ENCODE assay signal across 21 mouse cellular contexts in genomic region chr12:54044606-54045334, GRCm38 (mm10).
A peak's percentile ranks its signal among the peaks of the same experiment; 100 is the strongest.
DNase-seq lines count a peak whose midpoint lies in the region; ATAC-seq and TF ChIP-seq lines count a peak whose summit lies in the region.
"Had no signal": no experiment of that assay in that cellular context is flagged by ENCODE, and none has a peak within 500 bp of the region (broad histone marks: within the 10 kb centered on the region; RNA-seq: fewer than 3 reads in every experiment).

No protein-coding gene starts in this region.

- TF ChIP-seq CTCF in kidney, postnatal 0 days (IDR thresholded peaks at IDR 0.05; ENCODE audit: low read depth), result no peak

- no peak overlapping the region for H3K4me3 ChIP-seq in kidney, embryonic 16.5 days (ENCODE audit: low read length)
- no peak overlapping the region for H3K4me3 ChIP-seq in kidney, postnatal 0 days (replicated peaks; ENCODE audit: low read depth, low read length)
- H3K4me3 ChIP-seq: embryonic facial prominence, embryonic 10.5 days; erythroblast, embryonic 14.5 days; heart, adult 2 months; heart, embryonic 15.5 days; hindbrain, embryonic 10.5 days; layer of hippocampus, adult 2 months; left cerebral cortex, adult 2 months; liver, embryonic 13.5 days had no signal

- H3K9ac ChIP-seq in kidney, embryonic 16.5 days (replicated peaks; ENCODE audit: low read length), result no peak overlapping the region
- H3K9ac ChIP-seq in kidney, postnatal 0 days (ENCODE audit: low read depth, low read length), result no peak overlapping the region
- H3K9ac ChIP-seq: heart, embryonic 15.5 days; liver, embryonic 13.5 days had no signal

- no peaks in the 10 kb centered on the region for H3K4me1 ChIP-seq in kidney, embryonic 16.5 days (ENCODE audit: insufficient read depth, low read length)
- H3K4me1 ChIP-seq in kidney, postnatal 0 days (replicated peaks; ENCODE audit: insufficient read depth, low read length), result 0 out of 2 replicates have a peak, but pooled peaks cover 2% of the 10 kb centered on the region
- H3K4me1 ChIP-seq: heart, embryonic 15.5 days; liver, embryonic 13.5 days had no signal

- no peaks in the 10 kb centered on the region for H3K27me3 ChIP-seq in kidney, embryonic 16.5 days (ENCODE audit: insufficient read depth, low read length)
- H3K27me3 ChIP-seq in kidney, postnatal 0 days (ENCODE audit: insufficient read depth, low read length), result no peaks in the 10 kb centered on the region
- H3K27me3 ChIP-seq: heart, embryonic 15.5 days; liver, embryonic 13.5 days had no signal

- no peak overlapping the region for H3K4me2 ChIP-seq in kidney, embryonic 16.5 days (replicated peaks; ENCODE audit: low read depth, low read length)
- H3K4me2 ChIP-seq in kidney, postnatal 0 days (ENCODE audit: low read length), result no peak overlapping the region
- H3K4me2 ChIP-seq: heart, embryonic 15.5 days; liver, embryonic 13.5 days had no signal

- DNase-seq in adrenal gland, adult 2 months, result peak; percentile 48
- DNase-seq in adrenal gland, adult 8-10 months, result no peak
- DNase-seq in kidney, adult 8-10 months, result peak; percentile 24 to 51
- peak; percentile 55 for DNase-seq in 3T3-L1 (ENCODE audit: low read depth, low spot score)
- peak; percentile 21 for DNase-seq in kidney, postnatal 0 days (ENCODE audit: low spot score)
- no peak for DNase-seq in layer of hippocampus, postnatal 25 days (ENCODE audit: extremely low spot score in 1 of 2, low spot score in 1 of 2)
- DNase-seq in lung, postnatal 25 days (ENCODE audit: low spot score), result no peak
- DNase-seq: cerebellum, adult 18-20 months; liver, embryonic 13.5 days; retina, postnatal 1 day; right cerebral cortex, postnatal 4 days; thymus, postnatal 14 days had no signal

- H3K36me3 ChIP-seq in kidney, embryonic 16.5 days (ENCODE audit: insufficient read depth, low read length), result no peaks in the 10 kb centered on the region
- H3K36me3 ChIP-seq in kidney, postnatal 0 days (ENCODE audit: insufficient read depth, low read length), result no peaks in the 10 kb centered on the region
- H3K36me3 ChIP-seq: embryonic facial prominence, embryonic 10.5 days; heart, embryonic 15.5 days; hindbrain, embryonic 10.5 days; liver, embryonic 13.5 days had no signal

- no peak overlapping the region for H3K27ac ChIP-seq in kidney, embryonic 16.5 days (ENCODE audit: low read length)
- H3K27ac ChIP-seq in kidney, postnatal 0 days, result no peak overlapping the region
- H3K27ac ChIP-seq: embryonic facial prominence, embryonic 10.5 days; heart, adult 2 months; heart, embryonic 15.5 days; layer of hippocampus, adult 2 months; left cerebral cortex, adult 2 months; liver, embryonic 13.5 days had no signal

- no peak for ATAC-seq in kidney, embryonic 16.5 days (ENCODE audit: low FRiP score, low TSS enrichment)
- ATAC-seq in kidney, postnatal 0 days (replicated peaks; ENCODE audit: low FRiP score, low read depth), result no peak
- ATAC-seq: inflammation-experienced regulatory T-cells, adult 6 months had no signal

- H3K9me3 ChIP-seq in kidney, embryonic 16.5 days (ENCODE audit: low read length), result no peaks in the 10 kb centered on the region
- H3K9me3 ChIP-seq in kidney, postnatal 0 days (replicated peaks; ENCODE audit: low read length), result no peaks in the 10 kb centered on the region
- H3K9me3 ChIP-seq: embryonic facial prominence, embryonic 10.5 days; heart, embryonic 15.5 days; hindbrain, embryonic 10.5 days; liver, embryonic 13.5 days had no signal

- WGBS in kidney, embryonic 16.5 days, result 56% methylated on average over 15 of the region's 15 CpGs
- 56% methylated on average over 15 of the region's 15 CpGs for WGBS in kidney, postnatal 0 days

Comparison
In these comparisons a context has a peak if more than half of its experiments do, and no peak if none do; other contexts are left out.
1. DNase-seq: peak in adrenal gland, adult 2 months (single experiment), kidney, adult 8-10 months (2 of 2), 3T3-L1 (single experiment) and kidney, postnatal 0 days (single experiment); none in adrenal gland, adult 8-10 months (single experiment), layer of hippocampus, postnatal 25 days (0 of 2) and lung, postnatal 25 days (single experiment).